Mouse (Mus musculus): Measurements from ENCODE around the gene Flywch2.

DNA sequence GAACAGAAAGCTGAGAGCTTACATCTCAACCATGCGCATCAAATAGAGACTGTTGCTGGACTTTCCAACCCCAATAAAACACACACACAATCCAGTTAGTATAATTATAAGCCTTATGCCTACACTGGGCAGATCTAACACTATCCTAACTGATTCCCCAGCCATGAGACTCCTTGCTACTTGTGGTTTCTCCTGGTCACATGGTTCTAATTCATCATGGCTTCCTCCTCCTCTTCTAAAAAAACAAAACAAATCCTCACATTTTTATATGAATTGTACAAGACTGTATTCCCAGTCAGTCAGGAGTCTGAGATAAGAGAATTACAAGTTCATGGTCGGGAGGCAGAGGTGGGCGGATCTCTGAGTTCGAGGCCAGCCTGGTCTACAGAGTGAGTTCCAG lies 3.1 kb upstream of the Flywch2 start:
- TF ChIP-seq FLI1 (IDR thresholded peaks at IDR 0.05; ENCODE audit: low read length) = no peak
- no peak for TF ChIP-seq GATA1 (IDR thresholded peaks at IDR 0.05; ENCODE audit: borderline replicate concordance, low read length)

All from megakaryocyte, embryonic 14.5 days (primary cell).